Mouse (Mus musculus) kidney, postnatal 36 days (tissue): ENCODE results near the gene Srl.
A peak's percentile ranks its signal among the peaks of the same experiment; 100 is the strongest.
"Not testable (repeated sequence)": the region's sequence is repeated elsewhere in the genome, so short reads cannot be mapped to it uniquely, and the experiment has no call there.

Experiments
- DNase-seq, 2 experiments: peaks; one replicate each; pipeline ENCODE4 v3.0.0; 2021 to 2022; ENCODE audit warnings: mixed read lengths in 2 of 2

The Srl gene

GRCm38 (mm10) chr16:4552829-4553550 is 11.4 kb upstream of the Srl start:
- no peak for DNase-seq

GRCm38 (mm10) chr16:4551885-4552284 is 10.3 kb upstream of the Srl start:
- DNase-seq, result no peak

GRCm38 (mm10) chr16:4551056-4551455 is 9.4 kb upstream of the Srl start:
- peak; percentile 74 to 90 for DNase-seq

- DNase-seq, result peak in 1 of 2 experiments; percentile 29
These were observed 7.5 kb upstream of the Srl start for GRCm38 (mm10) chr16:4548953-4549688.

GRCm38 (mm10) chr16:4547611-4548010 is 6.0 kb upstream of the Srl start:
- no peak for DNase-seq

GRCm38 (mm10) chr16:4546838-4547237 is 5.2 kb upstream of the Srl start:
- DNase-seq, result no peak

GRCm38 (mm10) chr16:4544845-4545244 is 3.2 kb upstream of the Srl start:
- DNase-seq, result no peak

GRCm38 (mm10) chr16:4543266-4543665 is 1.6 kb upstream of the Srl start:
- no peak for DNase-seq

GRCm38 (mm10) chr16:4542236-4542774 is 689 bp upstream of the Srl start:
- DNase-seq, result no peak

- DNase-seq, result no peak
These were observed 583 bp downstream of the Srl start for GRCm38 (mm10) chr16:4541033-4541432.

- no peak for DNase-seq
These were observed 1.4 kb downstream of the Srl start for GRCm38 (mm10) chr16:4540064-4540775.

- no peak for DNase-seq
These were observed 2.1 kb downstream of the Srl start for GRCm38 (mm10) chr16:4539521-4539920.

- no peak for DNase-seq
These were observed 3.8 kb downstream of the Srl start for GRCm38 (mm10) chr16:4537616-4538358.

- DNase-seq, result not testable (repeated sequence)
These were observed 14.2 kb downstream of the Srl start for GRCm38 (mm10) chr16:4527373-4527772.

- no peak for DNase-seq
These were observed 18.2 kb downstream of the Srl start for GRCm38 (mm10) chr16:4523313-4524004.

- DNase-seq, result no peak
These were observed 18.7 kb downstream of the Srl start for GRCm38 (mm10) chr16:4522879-4523278.

- peak in 1 of 2 experiments; percentile 14 for DNase-seq
These were observed 19.7 kb downstream of the Srl start for GRCm38 (mm10) chr16:4521735-4522530.

- DNase-seq, result no peak
These were observed 20.4 kb downstream of the Srl start for GRCm38 (mm10) chr16:4521074-4521667.

- no peak for DNase-seq
These were observed 20.9 kb downstream of the Srl start for GRCm38 (mm10) chr16:4520673-4521072.

GRCm38 (mm10) chr16:4519825-4520224 is 21.8 kb downstream of the Srl start:
- DNase-seq, result no peak

GRCm38 (mm10) chr16:4519157-4519556 is 22.5 kb downstream of the Srl start:
- no peak for DNase-seq
